Mouse (Mus musculus) liver, adult 2 months (tissue): ENCODE measurements around the gene Htr3b. TPM values are rescaled to one million over a fixed set of nuclear protein-coding genes. Genes with fewer than 3 reads are reported as not detected.
A peak's percentile ranks its signal among the peaks of the same experiment; 100 is the strongest.
"Not testable (repeated sequence)": the region's sequence is repeated elsewhere in the genome, so short reads cannot be mapped to it uniquely, and the experiment has no call there.

Experiments
- DNase-seq: peaks from one replicate; pipeline ENCODE4 v3.0.0-alpha.2; 2011; ENCODE audit warnings: low read depth, low spot score; ENCODE audit errors: extremely low read depth
- H3K27ac ChIP-seq: fragments of 200-500 bp; replicated peaks from 2 replicates; pipeline ENCODE4 v1.5.1; 2012; ENCODE audit warnings: low read depth, mild to moderate bottlenecking, control low read depth, inconsistent platforms, low read length; ENCODE audit not compliant: insufficient read depth
- H3K27me3 ChIP-seq: fragments of 200-500 bp; 2 replicates; pipeline ENCODE4 v1.6.1; 2012; ENCODE audit warnings: mild to moderate bottlenecking, moderate library complexity, low read length, inconsistent platforms; ENCODE audit not compliant: control insufficient read depth, insufficient read depth
- H3K36me3 ChIP-seq: fragments of 200-500 bp; 2 replicates; pipeline ENCODE4 v1.6.1; 2012; ENCODE audit warnings: low read length, inconsistent platforms; ENCODE audit not compliant: control insufficient read depth, insufficient read depth
- H3K4me1 ChIP-seq: fragments of 200-500 bp; 2 replicates; pipeline ENCODE4 v1.6.1; 2011; ENCODE audit warnings: low read length; ENCODE audit not compliant: control insufficient read depth, insufficient read depth
- H3K4me3 ChIP-seq: fragments of 200-500 bp; 2 replicates; pipeline ENCODE4 v1.5.1; 2011; ENCODE audit warnings: low read depth, mild to moderate bottlenecking, control low read depth, low read length, moderate library complexity; ENCODE audit not compliant: insufficient read depth
- H3K79me2 ChIP-seq: fragments of 200-500 bp; 2 replicates; pipeline ENCODE4 v1.6.1; 2012; ENCODE audit warnings: inconsistent platforms, mild to moderate bottlenecking, low read length, moderate library complexity; ENCODE audit not compliant: control insufficient read depth, insufficient read depth
- H3K9ac ChIP-seq: fragments of 200-500 bp; 2 replicates; pipeline ENCODE4 v1.6.1; 2012; ENCODE audit warnings: low read depth, mild to moderate bottlenecking, control low read depth, inconsistent platforms, low read length
- CTCF ChIP-seq: fragments of 200-500 bp; IDR thresholded peaks from 2 replicates; pipeline ENCODE4 v1.5.1; 2011; ENCODE audit warnings: low read depth, low read length, control low read depth
- POLR2A ChIP-seq: fragments of 200-500 bp; IDR thresholded peaks from 2 replicates; pipeline ENCODE4 v1.6.1; 2011; ENCODE audit warnings: low read length, control low read depth; ENCODE audit not compliant: insufficient read depth; ENCODE audit errors: extremely low read depth
- WGBS: fragments of 180-500 bp; shearing (Covaris S2); methylation state at CpG from one replicate; pipeline ENCODE4 v1.1.7; 2018; 5-methylcytosine and 5-hydroxymethylcytosine counted together
- polyA plus RNA-seq: library from polyadenylated mRNA; depleted of rRNA; stranded (reverse); fragments of >200 nt; gene quantifications from 2 replicates; pipeline ENCODE4 v1.2.3, GENCODE M21; 2012
- total RNA-seq: library from RNA; depleted of rRNA; stranded (reverse); fragments of >200 nt; gene quantifications from 2 replicates; pipeline ENCODE4 v1.2.3, GENCODE M21; 2014

Htr3b gene
- total and polyA plus RNA-seq, 2 experiments = not detected

DNA sequence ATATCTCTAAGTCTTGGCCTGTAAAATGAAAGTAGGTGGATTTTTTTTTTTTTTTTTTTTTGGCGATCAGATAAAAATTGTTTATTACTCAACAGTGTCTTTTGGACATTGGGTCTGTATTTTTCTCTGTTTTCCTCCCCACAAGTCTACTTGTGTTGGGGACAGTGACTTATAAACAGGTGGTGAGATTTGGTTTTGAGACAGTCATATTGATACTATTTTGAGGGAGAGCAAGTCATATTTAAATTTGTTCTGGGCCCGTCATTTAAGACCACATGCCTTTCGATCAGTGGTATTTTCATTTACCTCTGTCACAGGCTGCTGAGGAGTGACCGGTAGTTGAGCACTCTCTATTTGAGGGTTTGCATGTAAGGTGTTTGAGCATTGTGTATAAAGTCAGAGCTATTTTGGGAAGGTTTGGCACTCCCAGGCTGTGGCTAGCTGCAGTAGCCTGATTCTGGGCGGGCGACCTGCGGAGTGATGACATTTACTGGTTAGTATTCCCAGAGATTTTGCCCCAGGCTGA is 21.9 kb upstream of the Htr3b start:
- 46% methylated on average over 7 of the region's 7 CpGs for WGBS
- Histone ChIP-seq H3K79me2 (peaks cover 15% of the 10 kb centered on the region), H3K27me3 (no peaks in the 10 kb centered on the region), H3K4me3 (no peak overlapping the region), H3K36me3 (no peaks in the 10 kb centered on the region), H3K9ac (no peak overlapping the region), H3K4me1 (no peaks in the 10 kb centered on the region), H3K27ac (no peak overlapping the region)
- peak; percentile 28 for DNase-seq
- TF ChIP-seq POLR2A (no peak), CTCF (no peak)

DNA sequence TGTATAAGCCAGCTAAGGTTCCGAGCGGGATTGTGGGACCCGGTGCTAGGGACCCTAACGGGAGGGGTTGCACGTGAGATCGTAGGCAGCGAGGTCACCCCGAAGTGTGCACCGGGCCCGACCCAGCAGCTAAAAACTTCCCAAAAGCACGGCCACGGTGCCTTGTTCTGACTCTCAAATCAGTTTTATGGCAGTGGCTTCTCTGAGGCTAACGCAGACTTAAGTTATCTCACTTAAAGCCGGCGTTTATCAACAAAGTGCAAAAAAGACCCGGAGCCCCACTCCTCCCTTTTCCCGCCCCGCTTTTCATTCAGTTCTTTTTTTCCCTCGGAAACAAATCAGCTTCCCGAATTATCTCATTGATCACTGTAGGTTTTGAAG is 20.9 kb upstream of the Htr3b start:
- H3K79me2 ChIP-seq = peaks cover 15% of the 10 kb centered on the region
- peak overlapping the region; percentile 98 for H3K9ac ChIP-seq
- WGBS = under 1% methylated on average over 20 of the region's 20 CpGs
- no peaks in the 10 kb centered on the region for H3K36me3 ChIP-seq
- H3K4me3 ChIP-seq = peak overlapping the region; percentile 97
- H3K27me3 ChIP-seq = no peaks in the 10 kb centered on the region
- H3K27ac ChIP-seq = peak overlapping the region; percentile 37; the same call in 1 of the 2 replicates
- DNase-seq = peak; percentile 21
- no peaks in the 10 kb centered on the region for H3K4me1 ChIP-seq
- no peak for TF ChIP-seq CTCF
- TF ChIP-seq POLR2A = no peak

DNA sequence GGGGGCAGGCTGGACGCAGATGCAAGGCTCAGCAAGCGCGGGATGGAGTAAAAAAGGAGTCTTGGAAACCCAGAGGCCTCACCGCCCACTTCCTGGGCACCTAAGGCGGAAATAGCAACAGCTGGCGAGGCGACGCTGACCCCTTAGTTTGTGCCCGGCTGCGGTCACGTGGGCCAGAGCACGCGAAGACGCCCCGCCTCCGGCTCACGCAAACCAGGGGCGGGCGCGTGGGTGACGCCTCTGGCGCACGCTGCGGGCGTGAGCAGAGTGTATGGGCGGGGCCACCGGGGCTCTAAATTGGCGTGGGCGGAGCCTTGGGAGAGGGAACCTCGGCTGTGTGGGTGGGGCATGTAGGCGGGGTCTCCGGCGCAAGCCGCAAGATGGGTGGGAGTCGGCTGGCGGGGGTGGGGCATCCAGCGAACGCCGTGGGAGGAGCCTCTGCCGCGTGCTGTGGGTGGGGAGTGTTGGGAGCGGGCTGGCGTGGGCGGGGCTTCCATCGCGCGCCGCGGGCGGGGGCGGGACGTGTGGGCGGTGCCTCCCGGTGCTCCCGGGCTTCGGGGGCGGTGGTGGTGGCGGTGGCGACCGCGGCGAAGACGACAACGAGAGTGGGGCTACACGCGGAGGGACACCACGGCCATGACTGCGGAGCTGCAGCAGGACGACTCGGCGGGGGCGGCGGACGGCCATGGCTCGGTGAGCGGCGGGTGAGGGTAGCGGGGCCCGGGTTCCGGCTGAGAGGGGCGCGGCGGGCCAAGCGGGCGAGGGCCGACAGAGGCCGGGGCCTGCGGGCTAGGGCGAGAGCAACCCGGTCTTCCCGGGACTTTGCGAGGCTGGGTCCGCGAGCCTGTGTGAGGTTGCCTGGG is 20.3 kb upstream of the Htr3b start, which contains the start of gene Usp28:
Usp28 (plus strand) TSS at position 531 of the 863 bp plus-strand sequence.
- H3K36me3 ChIP-seq = no peaks in the 10 kb centered on the region
- H3K4me3 ChIP-seq = peak within 1 kb of the TSS; percentile 97
- WGBS = under 1% methylated on average over 89 of the region's 94 CpGs
- DNase-seq = peak; percentile 90
- TF ChIP-seq CTCF = no peak
- TF ChIP-seq POLR2A = peak; percentile 71; the same call in 1 of the 2 replicates
- peak within 1 kb of the TSS; percentile 98 for H3K9ac ChIP-seq
- H3K27ac ChIP-seq = peak within 1 kb of the TSS; percentile 80
- H3K4me1 ChIP-seq = no peaks in the 10 kb centered on the region
- H3K79me2 ChIP-seq = peaks cover 15% of the 10 kb centered on the region
- H3K27me3 ChIP-seq = no peaks in the 10 kb centered on the region

DNA sequence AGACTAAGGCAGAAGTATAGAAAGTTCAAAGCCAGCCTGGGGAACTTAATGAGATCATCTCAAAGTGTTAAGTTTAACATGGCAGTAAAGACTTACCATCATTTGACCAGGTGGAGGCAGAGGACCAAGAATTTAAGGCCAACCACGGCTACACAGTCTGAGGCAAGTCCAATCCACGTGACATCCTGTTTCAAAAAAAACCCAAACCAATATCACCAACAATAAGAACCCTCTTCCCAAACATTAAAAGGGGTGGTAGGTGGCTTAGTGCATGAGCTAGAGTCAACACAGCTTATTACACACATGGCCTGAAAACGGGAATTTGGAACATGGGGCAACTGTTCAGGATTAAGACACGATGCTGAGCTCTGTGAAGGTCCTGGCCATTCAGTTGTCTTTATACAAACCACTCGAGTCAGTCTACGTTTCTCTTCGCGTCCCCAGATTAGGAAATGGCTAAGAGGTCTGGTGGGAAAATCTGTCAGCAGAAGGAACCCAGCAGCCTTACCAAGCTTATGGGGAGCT is 19.6 kb upstream of the Htr3b start:
- Histone ChIP-seq H3K36me3 (no peaks in the 10 kb centered on the region), H3K4me3 (peak overlapping the region; percentile 64), H3K27me3 (no peaks in the 10 kb centered on the region), H3K79me2 (peaks cover 11% of the 10 kb centered on the region; the same call in 1 of the 2 replicates), H3K27ac (peak overlapping the region; percentile 80), H3K4me1 (no peaks in the 10 kb centered on the region), H3K9ac (peak overlapping the region; percentile 67)
- 6% methylated on average over 8 of the region's 8 CpGs for WGBS
- TF ChIP-seq POLR2A (no peak), CTCF (no peak)
- DNase-seq = peak; percentile 54

DNA sequence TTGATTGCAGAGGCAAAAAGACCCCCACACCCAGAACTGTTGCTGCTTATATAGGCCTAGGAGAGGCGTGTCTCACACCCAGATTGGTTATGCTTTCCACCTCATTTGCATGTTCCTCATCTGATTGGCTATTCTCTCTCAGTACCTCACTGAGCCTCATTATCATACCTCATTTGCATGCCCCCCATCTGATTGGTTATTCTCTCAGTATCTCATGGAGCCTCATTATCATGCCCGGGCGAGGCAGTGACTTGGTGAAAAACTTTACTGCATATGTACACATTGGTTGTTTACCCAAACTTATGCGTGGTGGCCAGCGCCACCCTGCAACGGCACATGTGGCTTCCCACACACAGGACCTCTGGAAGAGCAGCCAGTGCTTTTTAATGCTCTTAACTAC is 19.0 kb upstream of the Htr3b start:
- not testable (repeated sequence) for H3K4me1 ChIP-seq, H3K9ac ChIP-seq, DNase-seq, H3K4me3 ChIP-seq, H3K27me3 ChIP-seq, H3K36me3 ChIP-seq, H3K79me2 ChIP-seq, H3K27ac ChIP-seq
- WGBS = 87% methylated on average over 6 of the region's 6 CpGs

DNA sequence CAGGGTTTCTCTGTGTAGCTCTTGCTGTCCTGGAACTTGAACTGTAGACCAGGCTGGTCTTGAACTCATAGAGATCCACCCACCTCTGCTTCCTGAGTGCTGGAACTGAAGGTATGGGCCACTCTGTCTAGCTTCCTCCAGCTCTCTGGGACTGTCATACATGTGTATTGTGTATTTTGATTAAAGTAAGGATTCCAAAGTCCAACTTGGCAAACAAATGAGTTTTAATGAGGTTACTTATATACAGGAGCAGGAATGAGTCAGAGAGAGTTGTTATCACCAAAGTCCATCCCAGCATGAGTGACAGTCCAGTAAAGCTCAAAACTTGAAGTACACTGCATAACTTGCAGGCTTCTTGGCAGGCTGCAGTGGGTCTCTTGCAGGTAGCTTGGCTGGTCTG is 17.0 kb upstream of the Htr3b start:
- TF ChIP-seq CTCF (no peak), POLR2A (no peak)
- Histone ChIP-seq H3K27me3 (no peaks in the 10 kb centered on the region), H3K27ac (no peak overlapping the region), H3K36me3 (no peaks in the 10 kb centered on the region), H3K79me2 (peaks cover 1% of the 10 kb centered on the region; the same call in 1 of the 2 replicates), H3K4me3 (no peak overlapping the region), H3K4me1 (no peaks in the 10 kb centered on the region), H3K9ac (no peak overlapping the region)
- no peak for DNase-seq
